Mouse (Mus musculus) spleen, postnatal 4 days (tissue): ENCODE results near the gene Dok4.
A peak's percentile ranks its signal among the peaks of the same experiment; 100 is the strongest.
"Not testable (repeated sequence)": the region's sequence is repeated elsewhere in the genome, so short reads cannot be mapped to it uniquely, and the experiment has no call there.

Source experiments
- DNase-seq, 2 experiments: peaks; one replicate each; pipeline ENCODE4 v3.0.0; 2022; ENCODE audit warnings: low spot score in 2 of 2

Gene Dok4

GRCm38 (mm10) chr8:94880742-94881141 is 4.6 kb upstream of the Dok4 start:
- DNase-seq: no peak

GRCm38 (mm10) chr8:94876820-94877219 is 690 bp upstream of the Dok4 start:
- DNase-seq: no peak

- no peak for DNase-seq
Observed at GRCm38 (mm10) chr8:94875871-94876150, 319 bp downstream of the Dok4 start.

GRCm38 (mm10) chr8:94875096-94875870 is 847 bp downstream of the Dok4 start:
- DNase-seq: peak; percentile 40 to 76

- peak; percentile 80 to 94 for DNase-seq
Observed at GRCm38 (mm10) chr8:94874358-94874757, 1.8 kb downstream of the Dok4 start.

GRCm38 (mm10) chr8:94872576-94872975 is 3.6 kb downstream of the Dok4 start:
- no peak for DNase-seq

GRCm38 (mm10) chr8:94872156-94872555 is 4.0 kb downstream of the Dok4 start:
- DNase-seq: no peak

- DNase-seq: no peak
Observed at GRCm38 (mm10) chr8:94871108-94871894, 4.8 kb downstream of the Dok4 start.

GRCm38 (mm10) chr8:94870474-94871107 is 5.5 kb downstream of the Dok4 start:
- no peak for DNase-seq

- no peak for DNase-seq
Observed at GRCm38 (mm10) chr8:94870003-94870402, 6.1 kb downstream of the Dok4 start.

- no peak for DNase-seq
Observed at GRCm38 (mm10) chr8:94869146-94869545, 7.0 kb downstream of the Dok4 start.

- no peak for DNase-seq
Observed at GRCm38 (mm10) chr8:94866921-94867320, 9.2 kb downstream of the Dok4 start.

- no peak for DNase-seq
Observed at GRCm38 (mm10) chr8:94865292-94865691, 10.8 kb downstream of the Dok4 start.

GRCm38 (mm10) chr8:94863897-94864673 is 12.0 kb downstream of the Dok4 start:
- no peak for DNase-seq

- no peak for DNase-seq
Observed at GRCm38 (mm10) chr8:94862487-94863220, 13.5 kb downstream of the Dok4 start.

- DNase-seq: peak; percentile 79 to 91
Observed at GRCm38 (mm10) chr8:94861352-94861910, 14.7 kb downstream of the Dok4 start.

GRCm38 (mm10) chr8:94857346-94858173 is 18.6 kb downstream of the Dok4 start, which contains the start of gene Polr2c:
Gene Polr2c, plus strand, starts transcription at chr8:94857450.
- DNase-seq: peak; percentile 93 to 99

GRCm38 (mm10) chr8:94857011-94857345 is 19.2 kb downstream of the Dok4 start:
- DNase-seq: no peak

- not testable (repeated sequence) for DNase-seq
Observed at GRCm38 (mm10) chr8:94854761-94855160, 21.4 kb downstream of the Dok4 start.

GRCm38 (mm10) chr8:94850049-94850448 is 26.1 kb downstream of the Dok4 start:
- peak in 1 of 2 experiments; percentile 52 for DNase-seq
